Mouse (Mus musculus) ES-Bruce4 (cell line): Measurements from ENCODE around the gene Fibcd1.

Source experiments
- CTCF ChIP-seq: IDR thresholded peaks from one replicate; pipeline ENCODE4 v1.8.1; 2011; ENCODE audit warnings: low read depth, low read length
- EP300 ChIP-seq: IDR thresholded peaks from 2 replicates; pipeline ENCODE4 v1.6.1; 2011; ENCODE audit warnings: low read depth, low read length; ENCODE audit not compliant: insufficient read depth
- POLR2A ChIP-seq: IDR thresholded peaks from one replicate; pipeline ENCODE4 v1.8.1; 2011; ENCODE audit warnings: low read length; ENCODE audit not compliant: insufficient read depth

GRCm38 (mm10) chr2:31867773-31868537 lies 22.1 kb upstream of the Fibcd1 start:
- TF ChIP-seq CTCF (no peak), POLR2A (no peak), EP300 (no peak)
